Mouse (Mus musculus) erythroblast, embryonic 14.5 days (primary cell): ENCODE data around the gene Plin5.

Experiments used
- GATA1 ChIP-seq: IDR thresholded peaks from 2 replicates; pipeline ENCODE4 v1.6.1; 2012; ENCODE audit warnings: low read length, inconsistent platforms, mixed read lengths
- TAL1 ChIP-seq: IDR thresholded peaks from 3 replicates; pipeline ENCODE4 v1.6.1; 2012; ENCODE audit warnings: low read length, inconsistent platforms, mixed read lengths

- no peak for TF ChIP-seq GATA1
- no peak for TF ChIP-seq TAL1
Observed at GRCm38 (mm10) chr17:56139355-56139754, 22.0 kb upstream of the Plin5 start.
